12 mouse cellular contexts compared by ENCODE assay signal in the genomic region with DNA sequence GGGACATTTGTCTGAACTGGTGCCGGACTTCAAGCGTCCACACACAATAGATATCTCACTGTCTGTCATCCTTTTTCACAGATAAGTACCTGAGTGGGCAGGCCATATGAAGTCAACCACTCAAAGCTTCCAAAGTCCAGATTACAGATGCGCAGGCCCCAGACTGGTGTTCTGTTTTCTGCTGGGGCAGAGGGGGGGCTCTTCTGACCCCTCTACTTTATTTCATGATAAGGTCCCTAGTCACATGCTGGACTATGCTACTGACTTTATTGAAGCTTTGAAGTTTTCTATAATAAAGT. TPM values are rescaled to one million over a fixed set of nuclear protein-coding genes. Genes with fewer than 3 reads are reported as not detected.
A peak's percentile ranks its signal among the peaks of the same experiment; 100 is the strongest.
DNase-seq lines count a peak whose midpoint lies in the region; ATAC-seq lines count a peak whose summit lies in the region.
"Had no signal": no experiment of that assay in that cellular context is flagged by ENCODE, and none has a peak within 500 bp of the region (broad histone marks: within the 10 kb centered on the region; RNA-seq: fewer than 3 reads in every experiment).

No protein-coding gene starts in this region.

- H3K4me2 ChIP-seq in forebrain, embryonic 12.5 days: no peak overlapping the region
- no peak overlapping the region for H3K4me2 ChIP-seq in forebrain, embryonic 14.5 days (ENCODE audit: low read length)
- H3K4me2 ChIP-seq in hindbrain, embryonic 14.5 days (replicated peaks): no peak overlapping the region
- no peak overlapping the region for H3K4me2 ChIP-seq in neural tube, embryonic 13.5 days
- no peak overlapping the region for H3K4me2 ChIP-seq in neural tube, embryonic 15.5 days
- H3K4me2 ChIP-seq: embryonic facial prominence, embryonic 13.5 days; limb, embryonic 15.5 days had no signal

- H3K36me3 ChIP-seq in forebrain, embryonic 12.5 days (replicated peaks): no peaks in the 10 kb centered on the region
- no peaks in the 10 kb centered on the region for H3K36me3 ChIP-seq in forebrain, embryonic 14.5 days (ENCODE audit: control insufficient read depth, insufficient read depth, low read length)
- no peaks in the 10 kb centered on the region for H3K36me3 ChIP-seq in hindbrain, embryonic 10.5 days
- H3K36me3 ChIP-seq in hindbrain, embryonic 14.5 days (replicated peaks; ENCODE audit: control insufficient read depth, insufficient read depth): no peaks in the 10 kb centered on the region
- no peaks in the 10 kb centered on the region for H3K36me3 ChIP-seq in neural tube, embryonic 13.5 days
- no peaks in the 10 kb centered on the region for H3K36me3 ChIP-seq in neural tube, embryonic 15.5 days
- H3K36me3 ChIP-seq: embryonic facial prominence, embryonic 13.5 days; limb, embryonic 15.5 days had no signal

- no peak overlapping the region for H3K4me3 ChIP-seq in forebrain, embryonic 12.5 days (replicated peaks)
- no peak overlapping the region for H3K4me3 ChIP-seq in forebrain, embryonic 14.5 days (ENCODE audit: low read depth, low read length)
- no peak overlapping the region for H3K4me3 ChIP-seq in hindbrain, embryonic 10.5 days
- no peak overlapping the region for H3K4me3 ChIP-seq in hindbrain, embryonic 14.5 days (replicated peaks; ENCODE audit: low read length)
- H3K4me3 ChIP-seq in neural tube, embryonic 13.5 days: no peak overlapping the region
- H3K4me3 ChIP-seq in neural tube, embryonic 15.5 days (replicated peaks): no peak overlapping the region
- H3K4me3 ChIP-seq: embryonic facial prominence, embryonic 13.5 days; left cerebral cortex, adult 2 months; limb, embryonic 15.5 days had no signal

- ATAC-seq in forebrain, embryonic 12.5 days (ENCODE audit: low FRiP score): no peak
- no peak for ATAC-seq in forebrain, embryonic 14.5 days
- no peak for ATAC-seq in hindbrain, embryonic 14.5 days (ENCODE audit: low FRiP score)
- ATAC-seq in neural tube, embryonic 13.5 days (ENCODE audit: low read depth): no peak
- no peak for ATAC-seq in neural tube, embryonic 15.5 days (ENCODE audit: low FRiP score)

- no peaks in the 10 kb centered on the region for H3K9me3 ChIP-seq in forebrain, embryonic 12.5 days
- no peaks in the 10 kb centered on the region for H3K9me3 ChIP-seq in forebrain, embryonic 14.5 days (replicated peaks; ENCODE audit: control insufficient read depth, low read length)
- H3K9me3 ChIP-seq in hindbrain, embryonic 10.5 days: no peaks in the 10 kb centered on the region
- no peaks in the 10 kb centered on the region for H3K9me3 ChIP-seq in hindbrain, embryonic 14.5 days (ENCODE audit: control insufficient read depth, low read length)
- H3K9me3 ChIP-seq in neural tube, embryonic 13.5 days: no peaks in the 10 kb centered on the region
- no peaks in the 10 kb centered on the region for H3K9me3 ChIP-seq in neural tube, embryonic 15.5 days (replicated peaks)
- H3K9me3 ChIP-seq: embryonic facial prominence, embryonic 13.5 days; limb, embryonic 15.5 days had no signal

- H3K27ac ChIP-seq in forebrain, embryonic 12.5 days: peak overlapping the region; percentile 16; the same call in 1 of the 2 replicates
- no peak overlapping the region; the same call in 1 of the 2 replicates for H3K27ac ChIP-seq in forebrain, embryonic 14.5 days (ENCODE audit: low read depth, low read length)
- H3K27ac ChIP-seq in hindbrain, embryonic 10.5 days: peak overlapping the region; percentile 35; the same call in 1 of the 2 replicates
- no peak overlapping the region for H3K27ac ChIP-seq in hindbrain, embryonic 14.5 days
- H3K27ac ChIP-seq in neural tube, embryonic 13.5 days (replicated peaks): peak overlapping the region; percentile 52; the same call in 1 of the 2 replicates
- no peak overlapping the region for H3K27ac ChIP-seq in neural tube, embryonic 15.5 days (replicated peaks)
- H3K27ac ChIP-seq: embryonic facial prominence, embryonic 13.5 days; left cerebral cortex, adult 2 months; limb, embryonic 15.5 days had no signal

- no peaks in the 10 kb centered on the region for H3K27me3 ChIP-seq in forebrain, embryonic 12.5 days
- H3K27me3 ChIP-seq in forebrain, embryonic 14.5 days (replicated peaks; ENCODE audit: control insufficient read depth, insufficient read depth, low read length): no peaks in the 10 kb centered on the region
- H3K27me3 ChIP-seq in hindbrain, embryonic 10.5 days (ENCODE audit: insufficient read depth, poor library complexity, severe bottlenecking): no peaks in the 10 kb centered on the region
- H3K27me3 ChIP-seq in hindbrain, embryonic 14.5 days (ENCODE audit: control insufficient read depth, insufficient read depth, low read length): no peaks in the 10 kb centered on the region
- H3K27me3 ChIP-seq in neural tube, embryonic 13.5 days: no peaks in the 10 kb centered on the region
- no peaks in the 10 kb centered on the region for H3K27me3 ChIP-seq in neural tube, embryonic 15.5 days (replicated peaks)
- H3K27me3 ChIP-seq: embryonic facial prominence, embryonic 13.5 days; limb, embryonic 15.5 days had no signal

- H3K9ac ChIP-seq in forebrain, embryonic 12.5 days: no peak overlapping the region
- H3K9ac ChIP-seq in forebrain, embryonic 14.5 days (ENCODE audit: low read length): no peak overlapping the region
- H3K9ac ChIP-seq in hindbrain, embryonic 14.5 days: no peak overlapping the region
- H3K9ac ChIP-seq in neural tube, embryonic 13.5 days: 0 out of 2 replicates have a peak overlapping the region, but pooled peaks have one; percentile 22
- H3K9ac ChIP-seq in neural tube, embryonic 15.5 days (replicated peaks): no peak overlapping the region
- H3K9ac ChIP-seq: embryonic facial prominence, embryonic 13.5 days; limb, embryonic 15.5 days had no signal

- 78% methylated on average over 3 of the region's 3 CpGs for WGBS in forebrain, embryonic 12.5 days
- WGBS in forebrain, embryonic 14.5 days: 78% methylated on average over 3 of the region's 3 CpGs
- WGBS in hindbrain, embryonic 10.5 days: 70% methylated on average over 3 of the region's 3 CpGs
- WGBS in hindbrain, embryonic 14.5 days: 66% methylated on average over 3 of the region's 3 CpGs
- 73% methylated on average over 3 of the region's 3 CpGs for WGBS in neural tube, embryonic 13.5 days
- WGBS in neural tube, embryonic 15.5 days: 76% methylated on average over 3 of the region's 3 CpGs

- peaks cover 21% of the 10 kb centered on the region for H3K4me1 ChIP-seq in forebrain, embryonic 12.5 days
- H3K4me1 ChIP-seq in forebrain, embryonic 14.5 days (ENCODE audit: control insufficient read depth, insufficient read depth, low read length): peaks cover 9% of the 10 kb centered on the region
- H3K4me1 ChIP-seq in hindbrain, embryonic 10.5 days (replicated peaks): peaks cover 38% of the 10 kb centered on the region
- peaks cover 7% of the 10 kb centered on the region for H3K4me1 ChIP-seq in hindbrain, embryonic 14.5 days (replicated peaks; ENCODE audit: control insufficient read depth, insufficient read depth, low read length)
- peaks cover 40% of the 10 kb centered on the region for H3K4me1 ChIP-seq in neural tube, embryonic 13.5 days (replicated peaks)
- H3K4me1 ChIP-seq in neural tube, embryonic 15.5 days: peaks cover 30% of the 10 kb centered on the region

- DNase-seq in forebrain, embryonic 14.5 days (ENCODE audit: low spot score): no peak
- no peak for DNase-seq in hindbrain, embryonic 10.5 days (ENCODE audit: low spot score)
- DNase-seq in hindbrain, embryonic 14.5 days (ENCODE audit: low spot score): no peak
- no peak for DNase-seq in spleen, postnatal 4 days (ENCODE audit: low spot score in 2 of 2)
- DNase-seq in layer of hippocampus, adult 8-10 months (ENCODE audit: low spot score in 2 of 2): no peak
- DNase-seq: kidney, postnatal 14 days had no signal

RNA-seq across cellular contexts. Expression of a gene that starts 11.8 kb away (rescaled TPM):
- polyA plus RNA-seq in forebrain, embryonic 12.5 days (2016; fragmentation: Nextera tagmentation; extraction: Ambion mirVana): 7.6 and 13.4 TPM in 2 replicates
- 10.9 and 12.0 TPM in 2 replicates for polyA plus RNA-seq in forebrain, embryonic 14.5 days (2014; fragmentation: Nextera tagmentation; extraction: Ambion mirVana)
- 8.4 and 10.6 TPM in 2 replicates for polyA plus RNA-seq in hindbrain, embryonic 10.5 days (2016; fragmentation: Nextera tagmentation; extraction: Ambion mirVana)
- polyA plus RNA-seq in hindbrain, embryonic 14.5 days (2014; fragmentation: Nextera tagmentation; extraction: Ambion mirVana): 24.7 and 33.3 TPM in 2 replicates
- polyA plus RNA-seq in neural tube, embryonic 13.5 days (2015; fragmentation: Nextera tagmentation; extraction: Ambion mirVana): 21.6 and 22.2 TPM in 2 replicates
- polyA plus RNA-seq in neural tube, embryonic 15.5 days (2015; fragmentation: Nextera tagmentation; extraction: Ambion mirVana): 19.9 and 28.4 TPM in 2 replicates
- total RNA-seq in layer of hippocampus, adult 8-10 months (2022): 10 to 100 TPM; 34.6 to 43.0 (median 39.7) TPM

Comparison
In these comparisons a context has a peak if more than half of its experiments do, and no peak if none do; other contexts are left out.
1. H3K27ac ChIP-seq: peak in forebrain, embryonic 12.5 days (single experiment), hindbrain, embryonic 10.5 days (single experiment) and neural tube, embryonic 13.5 days (single experiment); none in forebrain, embryonic 14.5 days (single experiment), hindbrain, embryonic 14.5 days (single experiment) and neural tube, embryonic 15.5 days (single experiment).